Mouse (Mus musculus) lung, postnatal 0 days (tissue): ENCODE measurements around the gene Rnh1. TPM values are rescaled to one million over a fixed set of nuclear protein-coding genes. Genes with fewer than 3 reads are reported as not detected.

Experiments used
- ATAC-seq: fragments of 200-750 bp; cut with Nextera tagmentation; 2 replicates; pipeline ENCODE4 v1.8.0; 2017; ENCODE audit warnings: moderate library complexity
- DNase-seq: peaks from one replicate; pipeline ENCODE4 v3.0.0-alpha.2; 2016; ENCODE audit warnings: low spot score
- H3K27ac ChIP-seq: fragments of 300-500 bp; sonication (generic); 2 replicates; pipeline ENCODE4 v1.5.1; 2014; ENCODE audit warnings: antibody characterized with exemption, mild to moderate bottlenecking, low read length, mixed read lengths
- H3K27me3 ChIP-seq: fragments of 300-500 bp; sonication (generic); replicated peaks from 2 replicates; pipeline ENCODE4 v1.6.1; 2014; ENCODE audit warnings: low read length, mixed read lengths; ENCODE audit not compliant: insufficient read depth
- H3K36me3 ChIP-seq: fragments of 300-500 bp; sonication (generic); 2 replicates; pipeline ENCODE4 v1.6.1; 2014; ENCODE audit warnings: low read length, mixed read lengths; ENCODE audit not compliant: insufficient read depth
- H3K4me1 ChIP-seq: fragments of 300-500 bp; sonication (generic); 2 replicates; pipeline ENCODE4 v1.6.1; 2014; ENCODE audit warnings: antibody characterized with exemption, low read depth, low read length, mixed read lengths; ENCODE audit not compliant: insufficient read depth
- H3K4me2 ChIP-seq: fragments of 300-500 bp; sonication (generic); replicated peaks from 2 replicates; pipeline ENCODE4 v1.6.1; 2014; ENCODE audit warnings: low read depth, mild to moderate bottlenecking, low read length, moderate library complexity, mixed read lengths
- H3K4me3 ChIP-seq: fragments of 300-500 bp; sonication (generic); 2 replicates; pipeline ENCODE4 v1.5.1; 2014; ENCODE audit warnings: low read depth, low read length
- H3K9ac ChIP-seq: fragments of 300-500 bp; sonication (generic); replicated peaks from 2 replicates; pipeline ENCODE4 v1.6.1; 2014; ENCODE audit warnings: low read depth, mild to moderate bottlenecking
- H3K9me3 ChIP-seq: fragments of 300-500 bp; sonication (generic); 2 replicates; pipeline ENCODE4 v1.6.1; 2016; ENCODE audit warnings: low read length, mixed read lengths
- CTCF ChIP-seq: IDR thresholded peaks from 2 replicates; pipeline ENCODE4 v1.5.1; 2016; ENCODE audit warnings: antibody characterized with exemption, mild to moderate bottlenecking
- EP300 ChIP-seq: IDR thresholded peaks from 2 replicates; pipeline ENCODE4 v1.6.1; 2016; ENCODE audit warnings: antibody characterized with exemption, mild to moderate bottlenecking, control low read depth
- WGBS: fragments of 180-500 bp; shearing (Covaris S2); extraction: QIAGEN DNeasy Blood & Tissue Kit; methylation state at CpG from one replicate; pipeline ENCODE4 v1.1.7; 2014; 5-methylcytosine and 5-hydroxymethylcytosine counted together
- polyA plus RNA-seq: library from polyadenylated mRNA; unstranded; fragments of >200 nt; fragmentation: Nextera tagmentation; extraction: Ambion mirVana; gene quantifications from 2 replicates; pipeline ENCODE4 v1.2.1, GENCODE M21; 2015

Gene Rnh1
- polyA plus RNA-seq, 1 experiment from 2014 or later, result 187 TPM

- ATAC-seq (peak; percentile 100), DNase-seq (peak; percentile 92)
- peaks cover 13% of the 10 kb centered on the region; the same call in 1 of the 2 replicates for H3K4me1 ChIP-seq
- peak overlapping the region; percentile 76 for H3K9ac ChIP-seq
- no peaks in the 10 kb centered on the region for H3K27me3 ChIP-seq
- H3K27ac ChIP-seq, result peak overlapping the region; percentile 38; the same call in 1 of the 2 replicates
- peak overlapping the region; percentile 89 for H3K4me3 ChIP-seq
- H3K4me2 ChIP-seq, result peak overlapping the region; percentile 81
- no peak for TF ChIP-seq CTCF
- no peak for TF ChIP-seq EP300
- no peaks in the 10 kb centered on the region for H3K36me3 ChIP-seq
- no peaks in the 10 kb centered on the region for H3K9me3 ChIP-seq
- WGBS, result 1% methylated on average over 55 of the region's 59 CpGs
Observed at GRCm38 (mm10) chr7:141131024-141131820, 41.4 kb downstream of the Rnh1 start.

GRCm38 (mm10) chr7:141123517-141123856 lies 49.2 kb downstream of the Rnh1 start:
- no peak for TF ChIP-seq EP300
- no peak for TF ChIP-seq CTCF
- no peak for DNase-seq
- Histone ChIP-seq H3K4me3 (peak overlapping the region; percentile 46), H3K27ac (peak overlapping the region; percentile 70), H3K4me2 (peak overlapping the region; percentile 69), H3K4me1 (no peaks in the 10 kb centered on the region; the same call in 1 of the 2 replicates), H3K36me3 (no peaks in the 10 kb centered on the region), H3K9ac (peak overlapping the region; percentile 51), H3K27me3 (no peaks in the 10 kb centered on the region), H3K9me3 (no peaks in the 10 kb centered on the region)
- 2% methylated on average over 15 of the region's 15 CpGs for WGBS
- no peak for ATAC-seq

- DNase-seq (peak; percentile 99), ATAC-seq (peak; percentile 100)
- TF ChIP-seq CTCF (0 out of 2 replicates have a peak, but pooled peaks have one; percentile 14), EP300 (no peak)
- peak overlapping the region; percentile 69 for H3K4me2 ChIP-seq
- no peaks in the 10 kb centered on the region; the same call in 1 of the 2 replicates for H3K4me1 ChIP-seq
- peak overlapping the region; percentile 79 for H3K27ac ChIP-seq
- no peaks in the 10 kb centered on the region for H3K27me3 ChIP-seq
- no peaks in the 10 kb centered on the region for H3K36me3 ChIP-seq
- peak overlapping the region; percentile 51 for H3K9ac ChIP-seq
- 1% methylated on average over 29 of the region's 29 CpGs for WGBS
- no peaks in the 10 kb centered on the region for H3K9me3 ChIP-seq
- peak overlapping the region; percentile 46 for H3K4me3 ChIP-seq
Observed at GRCm38 (mm10) chr7:141122689-141123516, 49.8 kb downstream of the Rnh1 start.

- peak within 1 kb of the TSS; percentile 79 for H3K27ac ChIP-seq
- H3K4me1 ChIP-seq, result no peaks in the 10 kb centered on the region; the same call in 1 of the 2 replicates
- DNase-seq, result peak; percentile 64
- H3K9me3 ChIP-seq, result no peaks in the 10 kb centered on the region
- no peaks in the 10 kb centered on the region for H3K27me3 ChIP-seq
- peak within 1 kb of the TSS; percentile 69 for H3K4me2 ChIP-seq
- H3K36me3 ChIP-seq, result no peaks in the 10 kb centered on the region
- peak within 1 kb of the TSS; percentile 46 for H3K4me3 ChIP-seq
- TF ChIP-seq EP300 (no peak), CTCF (no peak)
- WGBS, result 30% methylated on average over 14 of the region's 14 CpGs
- peak; percentile 10; the same call in 1 of the 2 replicates for ATAC-seq
- H3K9ac ChIP-seq, result peak within 1 kb of the TSS; percentile 51
Observed at GRCm38 (mm10) chr7:141122245-141122644, 50.4 kb downstream of the Rnh1 start, which contains the start of gene Ptdss2. Gene Ptdss2 (plus strand): TSS chr7:141122382.

- DNase-seq (no peak), ATAC-seq (no peak)
- H3K27me3 ChIP-seq, result no peaks in the 10 kb centered on the region
- H3K4me1 ChIP-seq, result no peaks in the 10 kb centered on the region; the same call in 1 of the 2 replicates
- no peak overlapping the region for H3K9ac ChIP-seq
- H3K36me3 ChIP-seq, result no peaks in the 10 kb centered on the region
- no peaks in the 10 kb centered on the region for H3K9me3 ChIP-seq
- no peak overlapping the region for H3K27ac ChIP-seq
- WGBS, result 76% methylated on average over 5 of the region's 5 CpGs
- no peak overlapping the region for H3K4me2 ChIP-seq
- H3K4me3 ChIP-seq, result no peak overlapping the region
- TF ChIP-seq EP300 (no peak), CTCF (peak; percentile 19; the same call in 1 of the 2 replicates)
Observed at GRCm38 (mm10) chr7:141121051-141121531, 51.6 kb downstream of the Rnh1 start.

GRCm38 (mm10) chr7:141120605-141121004 lies 52.1 kb downstream of the Rnh1 start:
- ATAC-seq, result no peak
- no peaks in the 10 kb centered on the region for H3K27me3 ChIP-seq
- no peak overlapping the region for H3K27ac ChIP-seq
- no peaks in the 10 kb centered on the region; the same call in 1 of the 2 replicates for H3K4me1 ChIP-seq
- no peak for DNase-seq
- TF ChIP-seq EP300, result no peak
- no peak for TF ChIP-seq CTCF
- no peak overlapping the region for H3K4me3 ChIP-seq
- no peaks in the 10 kb centered on the region for H3K36me3 ChIP-seq
- no peaks in the 10 kb centered on the region for H3K9me3 ChIP-seq
- no peak overlapping the region for H3K9ac ChIP-seq
- no peak overlapping the region for H3K4me2 ChIP-seq
- WGBS, result 78% methylated on average over 3 of the region's 3 CpGs
